Mouse (Mus musculus) layer of hippocampus, adult 8-10 months (tissue): ENCODE results near the gene Atpaf2. TPM values are rescaled to one million over a fixed set of nuclear protein-coding genes. Genes with fewer than 3 reads are reported as not detected.

ENCODE experiments used
- DNase-seq, 2 experiments: peaks; one replicate each; pipeline ENCODE4 v3.0.0; 2022; ENCODE audit warnings: low spot score in 2 of 2
- total RNA-seq, 4 experiments: library from RNA; stranded (reverse); gene quantifications; 2 replicates each; pipeline ENCODE4 v1.2.4; 2022

The Atpaf2 gene
- total RNA-seq, 4 experiments from 2014 or later = 25.9 to 28.8 (median 26.8) TPM

DNA sequence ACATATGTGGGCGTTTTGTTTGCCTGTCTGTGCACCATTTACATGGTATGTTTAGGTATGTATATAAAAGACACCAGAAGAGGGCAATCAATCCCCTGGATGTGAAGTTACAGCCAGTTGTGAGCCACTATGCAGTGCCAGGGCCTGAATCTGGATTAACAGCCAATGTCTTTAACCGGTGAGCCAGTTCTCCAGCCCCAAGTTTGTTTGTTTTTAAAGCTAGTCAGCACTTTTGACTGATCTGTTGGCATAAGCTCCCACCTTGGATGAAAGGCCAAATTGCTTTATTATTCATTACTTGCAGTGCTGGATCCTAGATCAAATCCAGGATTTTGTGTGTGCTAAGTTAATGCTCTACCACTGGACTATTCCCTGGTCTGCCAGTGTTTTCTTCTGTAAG, 66.9 kb downstream of the Atpaf2 start:
- no peak for DNase-seq

Other genes starting within 250 kb of the Atpaf2 start
- gene Srebf1, start 195.9 kb downstream of the Atpaf2 start, total RNA-seq = 100 to 1,000 TPM in 2 of 4 experiments, 10 to 100 TPM in 2; 84.3 to 119 (median 101) TPM
- gene Tom1l2, start 65.6 kb downstream of the Atpaf2 start, total RNA-seq = 100 to 1,000 TPM; 179 to 207 (median 191) TPM
- gene Drc3, start 65.1 kb downstream of the Atpaf2 start, total RNA-seq = 1 to 10 TPM; 7.3 to 8.5 (median 7.8) TPM
- gene Gid4, start 1.3 kb downstream of the Atpaf2 start, total RNA-seq = 10 to 100 TPM; 42.0 to 50.6 (median 46.2) TPM
- 10 to 100 TPM; 69.5 to 79.9 (median 74.5) TPM for gene Drg2, start 36.1 kb upstream of the Atpaf2 start, total RNA-seq
- under 1 TPM; 0.07 to 0.20 (median 0.14) TPM for gene Myo15, start 50.9 kb upstream of the Atpaf2 start, total RNA-seq
- 10 to 100 TPM; 53.7 to 60.9 (median 57.8) TPM for gene Alkbh5, start 117.9 kb upstream of the Atpaf2 start, total RNA-seq